Mouse (Mus musculus): ENCODE data around the gene Gamt. TPM values are rescaled to one million over a fixed set of nuclear protein-coding genes. Genes with fewer than 3 reads are reported as not detected.
A peak's percentile ranks its signal among the peaks of the same experiment; 100 is the strongest.

Gene Gamt
- polyA plus RNA-seq, 1 experiment from 2014 or later = 61.2 TPM

GRCm38 (mm10) chr10:80292251-80293146 lies 31.7 kb upstream of the Gamt start, which contains the start of gene Rps15:
Rps15 (plus strand) TSS chr10:80292453.
- Histone ChIP-seq H3K27ac (ENCODE audit: low read depth) (peak within 1 kb of the TSS; percentile 91), H3K4me2 (ENCODE audit: low read length) (peak within 1 kb of the TSS; percentile 92), H3K4me3 (ENCODE audit: low read depth, low read length) (peak within 1 kb of the TSS; percentile 96), H3K9ac (ENCODE audit: low read length) (peak within 1 kb of the TSS; percentile 99), H3K36me3 (ENCODE audit: control insufficient read depth, insufficient read depth, low read length) (peaks cover 40% of the 10 kb centered on the region), H3K9me3 (ENCODE audit: control insufficient read depth, low read length) (no peaks in the 10 kb centered on the region), H3K27me3 (replicated peaks; ENCODE audit: control insufficient read depth, insufficient read depth, low read length) (peaks cover 7% of the 10 kb centered on the region), H3K4me1 (replicated peaks; ENCODE audit: control insufficient read depth, insufficient read depth, low read length) (peaks cover 18% of the 10 kb centered on the region)
- under 1% methylated on average over 72 of the region's 72 CpGs for WGBS
- ATAC-seq (replicated peaks; ENCODE audit: low FRiP score, low TSS enrichment, low read depth) = peak; percentile 78
- peak; percentile 96 for DNase-seq (ENCODE audit: low spot score)

- peaks cover 9% of the 10 kb centered on the region; the same call in 1 of the 2 replicates for H3K4me1 ChIP-seq (replicated peaks; ENCODE audit: control insufficient read depth, insufficient read depth, low read length)
- no peak overlapping the region for H3K4me2 ChIP-seq (ENCODE audit: low read length)
- no peaks in the 10 kb centered on the region for H3K27me3 ChIP-seq (replicated peaks; ENCODE audit: control insufficient read depth, insufficient read depth, low read length)
- no peaks in the 10 kb centered on the region for H3K9me3 ChIP-seq (ENCODE audit: control insufficient read depth, low read length)
- no peak overlapping the region for H3K27ac ChIP-seq (ENCODE audit: low read depth)
- H3K4me3 ChIP-seq (ENCODE audit: low read depth, low read length) = no peak overlapping the region
- DNase-seq (ENCODE audit: low spot score) (no peak), ATAC-seq (replicated peaks; ENCODE audit: low FRiP score, low TSS enrichment, low read depth) (no peak)
- H3K9ac ChIP-seq (ENCODE audit: low read length) = no peak overlapping the region
- H3K36me3 ChIP-seq (ENCODE audit: control insufficient read depth, insufficient read depth, low read length) = peaks cover 63% of the 10 kb centered on the region
- 64% methylated on average over 8 of the region's 8 CpGs for WGBS
Observed at GRCm38 (mm10) chr10:80288657-80289056, 27.8 kb upstream of the Gamt start.

GRCm38 (mm10) chr10:80288097-80288496 lies 27.3 kb upstream of the Gamt start:
- no peak overlapping the region for H3K4me3 ChIP-seq (ENCODE audit: low read depth, low read length)
- ATAC-seq (replicated peaks; ENCODE audit: low FRiP score, low TSS enrichment, low read depth) = no peak
- H3K4me1 ChIP-seq (replicated peaks; ENCODE audit: control insufficient read depth, insufficient read depth, low read length) = peaks cover 3% of the 10 kb centered on the region; the same call in 1 of the 2 replicates
- no peaks in the 10 kb centered on the region for H3K27me3 ChIP-seq (replicated peaks; ENCODE audit: control insufficient read depth, insufficient read depth, low read length)
- DNase-seq (ENCODE audit: low spot score) = no peak
- peaks cover 63% of the 10 kb centered on the region for H3K36me3 ChIP-seq (ENCODE audit: control insufficient read depth, insufficient read depth, low read length)
- no peaks in the 10 kb centered on the region for H3K9me3 ChIP-seq (ENCODE audit: control insufficient read depth, low read length)
- no peak overlapping the region for H3K4me2 ChIP-seq (ENCODE audit: low read length)
- no peak overlapping the region for H3K27ac ChIP-seq (ENCODE audit: low read depth)
- WGBS = 93% methylated on average over 12 of the region's 12 CpGs
- H3K9ac ChIP-seq (ENCODE audit: low read length) = no peak overlapping the region

GRCm38 (mm10) chr10:80285222-80286070 lies 24.6 kb upstream of the Gamt start:
- Histone ChIP-seq H3K4me3 (ENCODE audit: low read depth, low read length) (no peak overlapping the region), H3K9ac (ENCODE audit: low read length) (no peak overlapping the region), H3K27me3 (replicated peaks; ENCODE audit: control insufficient read depth, insufficient read depth, low read length) (no peaks in the 10 kb centered on the region), H3K9me3 (ENCODE audit: control insufficient read depth, low read length) (no peaks in the 10 kb centered on the region), H3K4me2 (ENCODE audit: low read length) (no peak overlapping the region), H3K36me3 (ENCODE audit: control insufficient read depth, insufficient read depth, low read length) (peaks cover 86% of the 10 kb centered on the region), H3K27ac (ENCODE audit: low read depth) (no peak overlapping the region), H3K4me1 (replicated peaks; ENCODE audit: control insufficient read depth, insufficient read depth, low read length) (no peaks in the 10 kb centered on the region)
- ATAC-seq (replicated peaks; ENCODE audit: low FRiP score, low TSS enrichment, low read depth) (no peak), DNase-seq (ENCODE audit: low spot score) (no peak)
- 80% methylated on average over 15 of the region's 15 CpGs for WGBS

- Histone ChIP-seq H3K4me2 (ENCODE audit: low read length) (no peak overlapping the region), H3K36me3 (ENCODE audit: control insufficient read depth, insufficient read depth, low read length) (peaks cover 97% of the 10 kb centered on the region), H3K9ac (ENCODE audit: low read length) (no peak overlapping the region), H3K27me3 (replicated peaks; ENCODE audit: control insufficient read depth, insufficient read depth, low read length) (no peaks in the 10 kb centered on the region), H3K4me3 (ENCODE audit: low read depth, low read length) (no peak overlapping the region), H3K27ac (ENCODE audit: low read depth) (no peak overlapping the region), H3K9me3 (ENCODE audit: control insufficient read depth, low read length) (no peaks in the 10 kb centered on the region), H3K4me1 (replicated peaks; ENCODE audit: control insufficient read depth, insufficient read depth, low read length) (no peaks in the 10 kb centered on the region)
- no peak for ATAC-seq (replicated peaks; ENCODE audit: low FRiP score, low TSS enrichment, low read depth)
- no peak for DNase-seq (ENCODE audit: low spot score)
- 86% methylated on average over 20 of the region's 20 CpGs for WGBS
Observed at GRCm38 (mm10) chr10:80282481-80283441, 21.9 kb upstream of the Gamt start.

- no peak overlapping the region for H3K4me3 ChIP-seq (ENCODE audit: low read depth, low read length)
- no peak for DNase-seq (ENCODE audit: low spot score)
- 81% methylated on average over 8 of the region's 8 CpGs for WGBS
- no peak overlapping the region for H3K9ac ChIP-seq (ENCODE audit: low read length)
- peaks cover 97% of the 10 kb centered on the region for H3K36me3 ChIP-seq (ENCODE audit: control insufficient read depth, insufficient read depth, low read length)
- no peaks in the 10 kb centered on the region for H3K9me3 ChIP-seq (ENCODE audit: control insufficient read depth, low read length)
- ATAC-seq (replicated peaks; ENCODE audit: low FRiP score, low TSS enrichment, low read depth) = no peak
- H3K4me1 ChIP-seq (replicated peaks; ENCODE audit: control insufficient read depth, insufficient read depth, low read length) = no peaks in the 10 kb centered on the region
- H3K27me3 ChIP-seq (replicated peaks; ENCODE audit: control insufficient read depth, insufficient read depth, low read length) = no peaks in the 10 kb centered on the region
- no peak overlapping the region for H3K4me2 ChIP-seq (ENCODE audit: low read length)
- H3K27ac ChIP-seq (ENCODE audit: low read depth) = no peak overlapping the region
Observed at GRCm38 (mm10) chr10:80281921-80282371, 21.1 kb upstream of the Gamt start.

- no peak overlapping the region for H3K4me2 ChIP-seq (ENCODE audit: low read length)
- H3K9ac ChIP-seq (ENCODE audit: low read length) = no peak overlapping the region
- H3K27me3 ChIP-seq (replicated peaks; ENCODE audit: control insufficient read depth, insufficient read depth, low read length) = no peaks in the 10 kb centered on the region
- DNase-seq (ENCODE audit: low spot score) (no peak), ATAC-seq (replicated peaks; ENCODE audit: low FRiP score, low TSS enrichment, low read depth) (no peak)
- H3K4me3 ChIP-seq (ENCODE audit: low read depth, low read length) = no peak overlapping the region
- H3K4me1 ChIP-seq (replicated peaks; ENCODE audit: control insufficient read depth, insufficient read depth, low read length) = no peaks in the 10 kb centered on the region
- peaks cover 97% of the 10 kb centered on the region for H3K36me3 ChIP-seq (ENCODE audit: control insufficient read depth, insufficient read depth, low read length)
- H3K27ac ChIP-seq (ENCODE audit: low read depth) = no peak overlapping the region
- no peaks in the 10 kb centered on the region for H3K9me3 ChIP-seq (ENCODE audit: control insufficient read depth, low read length)
- WGBS = 86% methylated on average over 7 of the region's 7 CpGs
Observed at GRCm38 (mm10) chr10:80281304-80281703, 20.5 kb upstream of the Gamt start.

- WGBS = 92% methylated on average over 12 of the region's 12 CpGs
- Histone ChIP-seq H3K27me3 (replicated peaks; ENCODE audit: control insufficient read depth, insufficient read depth, low read length) (no peaks in the 10 kb centered on the region), H3K27ac (ENCODE audit: low read depth) (no peak overlapping the region)
Observed at GRCm38 (mm10) chr10:80279273-80279672, 18.5 kb upstream of the Gamt start.

More at GRCm38 (mm10) chr10:80279273-80279672, 18.5 kb upstream of the Gamt start:
- Histone ChIP-seq H3K9me3 (ENCODE audit: control insufficient read depth, low read length) (no peaks in the 10 kb centered on the region), H3K9ac (ENCODE audit: low read length) (no peak overlapping the region), H3K4me2 (ENCODE audit: low read length) (no peak overlapping the region), H3K4me3 (ENCODE audit: low read depth, low read length) (no peak overlapping the region), H3K4me1 (replicated peaks; ENCODE audit: control insufficient read depth, insufficient read depth, low read length) (no peaks in the 10 kb centered on the region), H3K36me3 (ENCODE audit: control insufficient read depth, insufficient read depth, low read length) (peaks cover 96% of the 10 kb centered on the region)
- no peak for DNase-seq (ENCODE audit: low spot score)
- no peak for ATAC-seq (replicated peaks; ENCODE audit: low FRiP score, low TSS enrichment, low read depth)
